Mouse (Mus musculus) cerebellum, adult 18-20 months (tissue): ENCODE measurements at regions not wholly inside any gene's neighbourhood (a gene's known extent, or its start where the extent isn't known, plus 50 kb on each side); places are given as distances from the start of the nearest gene placed in this dataset.

Experiments
- DNase-seq, 2 experiments: peaks; one replicate each; pipeline ENCODE4 v3.0.0; 2021

- DNase-seq, result no peak
These were observed 226.6 kb upstream of the Pter start for GRCm38 (mm10) chr2:12697209-12697608.

GRCm38 (mm10) chr2:12699331-12699730 lies 224.5 kb upstream of the Pter start:
- DNase-seq, result no peak

- no peak for DNase-seq
These were observed 216.3 kb upstream of the Pter start for GRCm38 (mm10) chr2:12707514-12707913.

- peak; percentile 45 for DNase-seq
These were observed 214.5 kb upstream of the Pter start for GRCm38 (mm10) chr2:12709156-12709923.

- DNase-seq, result no peak
These were observed 214.0 kb upstream of the Pter start for GRCm38 (mm10) chr2:12709924-12710240.

GRCm38 (mm10) chr2:12716124-12717012 lies 207.5 kb upstream of the Pter start:
- no peak for DNase-seq

GRCm38 (mm10) chr2:12729251-12729650 lies 194.6 kb upstream of the Pter start:
- DNase-seq, result no peak

GRCm38 (mm10) chr2:12737140-12737539 lies 186.7 kb upstream of the Pter start:
- DNase-seq, result no peak

- DNase-seq, result no peak
These were observed 177.0 kb upstream of the Pter start for GRCm38 (mm10) chr2:12746856-12747255.

GRCm38 (mm10) chr2:12758816-12759215 lies 165.0 kb upstream of the Pter start:
- no peak for DNase-seq

GRCm38 (mm10) chr2:12759931-12760330 lies 163.9 kb upstream of the Pter start:
- DNase-seq, result no peak

GRCm38 (mm10) chr2:12761461-12761860 lies 162.4 kb upstream of the Pter start:
- no peak for DNase-seq

- DNase-seq, result no peak
These were observed 159.3 kb upstream of the Pter start for GRCm38 (mm10) chr2:12764510-12764909.

- no peak for DNase-seq
These were observed 158.5 kb upstream of the Pter start for GRCm38 (mm10) chr2:12765336-12765735.

GRCm38 (mm10) chr2:12776866-12777265 lies 147.0 kb upstream of the Pter start:
- DNase-seq, result no peak

- no peak for DNase-seq
These were observed 146.1 kb upstream of the Pter start for GRCm38 (mm10) chr2:12777696-12778095.

- DNase-seq, result no peak
These were observed 131.2 kb upstream of the Pter start for GRCm38 (mm10) chr2:12792596-12792995.

GRCm38 (mm10) chr2:12797615-12798169 lies 126.1 kb upstream of the Pter start:
- no peak for DNase-seq

- DNase-seq, result no peak
These were observed 124.5 kb upstream of the Pter start for GRCm38 (mm10) chr2:12799153-12799925.

- no peak for DNase-seq
These were observed 121.2 kb upstream of the Pter start for GRCm38 (mm10) chr2:12802667-12803066.

- DNase-seq, result no peak
These were observed 118.7 kb upstream of the Pter start for GRCm38 (mm10) chr2:12805096-12805495.

- no peak for DNase-seq
These were observed 115.4 kb upstream of the Pter start for GRCm38 (mm10) chr2:12808466-12808865.

GRCm38 (mm10) chr2:12815339-12815738 lies 108.5 kb upstream of the Pter start:
- DNase-seq, result no peak
